Mouse (Mus musculus): Measurements from ENCODE around the gene Ctrl. TPM values are rescaled to one million over a fixed set of nuclear protein-coding genes. Genes with fewer than 3 reads are reported as not detected.

The Ctrl gene
- total RNA-seq, 2 experiments from 2014 or later, result 2.1 to 2.2 TPM

Small RNAs within 50 kb of the gene (microRNA-seq; reads per million reads assigned to microRNA genes)
- not detected for gene Mir7074

Other genes with a start within 250 kb of the Ctrl start
- gene Carmil2, start 247.6 kb downstream of the Ctrl start, total RNA-seq (2021), result 10 to 100 TPM; 39.4 to 40.8 TPM
- gene Acd, start 232.8 kb downstream of the Ctrl start, total RNA-seq (2021), result 10 to 100 TPM; 55.9 to 58.9 TPM
- 10 to 100 TPM; 28.4 to 33.1 TPM for gene Pard6a, start 232.7 kb downstream of the Ctrl start, total RNA-seq (2021)
- not detected for gene 4933405L10Rik, start 226.2 kb downstream of the Ctrl start, total RNA-seq (2021)
- 10 to 100 TPM; 15.5 to 17.9 TPM for gene Enkd1, start 225.7 kb downstream of the Ctrl start, total RNA-seq (2021)
- 10 to 100 TPM; 44.4 to 49.9 TPM for gene Gfod2, start 175.2 kb downstream of the Ctrl start, total RNA-seq (2021)
- 10 to 100 TPM; 21.8 to 23.6 TPM for gene Ranbp10, start 106.5 kb downstream of the Ctrl start, total RNA-seq (2021)
- gene Tsnaxip1, start 106.1 kb downstream of the Ctrl start, total RNA-seq (2021), result under 1 TPM; 0.26 to 0.50 TPM
- 10 to 100 TPM; 37.9 to 39.7 TPM for gene Cenpt, start 80.6 kb downstream of the Ctrl start, total RNA-seq (2021)
- 10 to 100 TPM; 32.7 to 35.3 TPM for gene Thap11, start 78.7 kb downstream of the Ctrl start, total RNA-seq (2021)
- gene Nutf2, start 73.3 kb downstream of the Ctrl start, total RNA-seq (2021), result 10 to 100 TPM; 35.2 to 48.7 TPM
- gene Edc4, start 53.0 kb downstream of the Ctrl start, total RNA-seq (2021), result 10 to 100 TPM; 64.5 to 74.1 TPM
- not detected for gene Nrn1l, start 40.3 kb downstream of the Ctrl start, total RNA-seq (2021)
- 10 to 100 TPM in 1 of 2 experiments, 1 to 10 TPM in 1; 8.6 to 10.1 TPM for gene Pskh1, start 33.4 kb downstream of the Ctrl start, total RNA-seq (2021)
- gene Psmb10, start 4.6 kb upstream of the Ctrl start, total RNA-seq (2021), result 10 to 100 TPM; 50.6 to 70.2 TPM
- 1 to 10 TPM; 6.4 to 8.3 TPM for gene Lcat, start 9.5 kb upstream of the Ctrl start, total RNA-seq (2021)
- 10 to 100 TPM; 19.0 to 21.5 TPM for gene Slc12a4, start 32.2 kb upstream of the Ctrl start, total RNA-seq (2021)
- not detected for gene Dpep3, start 45.6 kb upstream of the Ctrl start, total RNA-seq (2021)
- 10 to 100 TPM; 19.6 to 23.8 TPM for gene Dus2, start 57.5 kb upstream of the Ctrl start, total RNA-seq (2021)
- not detected for gene Dpep2nb, start 72.1 kb upstream of the Ctrl start, total RNA-seq (2021)
- 10 to 100 TPM; 14.4 to 15.3 TPM for gene Ddx28, start 78.0 kb upstream of the Ctrl start, total RNA-seq (2021)
- 10 to 100 TPM; 15.8 to 17.2 TPM for gene Nfatc3, start 125.0 kb upstream of the Ctrl start, total RNA-seq (2021)
- gene Esrp2, start 203.1 kb upstream of the Ctrl start, total RNA-seq (2021), result not detected
- gene Pla2g15, start 216.5 kb upstream of the Ctrl start, total RNA-seq (2021), result 10 to 100 TPM; 20.7 to 21.8 TPM
- gene Slc7a6, start 235.0 kb upstream of the Ctrl start, total RNA-seq (2021), result 10 to 100 TPM; 34.6 to 35.0 TPM